Mouse (Mus musculus) bone marrow, adult 2 months (tissue): ENCODE measurements around the gene Pik3r5.

Source experiments
- CTCF ChIP-seq: fragments of 200-500 bp; IDR thresholded peaks from 2 replicates; pipeline ENCODE4 v1.5.1; 2011; ENCODE audit warnings: low read length, control low read depth; ENCODE audit not compliant: control insufficient read depth, insufficient read depth
- POLR2A ChIP-seq: fragments of 200-500 bp; IDR thresholded peaks from 2 replicates; pipeline ENCODE4 v1.6.1; 2011; ENCODE audit warnings: low read depth, mild to moderate bottlenecking, control low read depth, low read length, borderline replicate concordance; ENCODE audit not compliant: control insufficient read depth

GRCm38 (mm10) chr11:68521352-68521751 lies 89.4 kb downstream of the Pik3r5 start:
- TF ChIP-seq POLR2A, result no peak
- no peak for TF ChIP-seq CTCF
